Mouse (Mus musculus) thymus, adult 2 months (tissue): ENCODE results near the gene Chpf2.

Source experiments
- CTCF ChIP-seq: fragments of 200-500 bp; IDR thresholded peaks from 2 replicates; pipeline ENCODE4 v1.5.1; 2012; ENCODE audit warnings: mild to moderate bottlenecking, control low read depth, low read length, moderate library complexity, borderline replicate concordance; ENCODE audit not compliant: control insufficient read depth, poor library complexity, insufficient read depth; ENCODE audit errors: extremely low read depth
- POLR2A ChIP-seq: fragments of 200-500 bp; IDR thresholded peaks from 2 replicates; pipeline ENCODE4 v1.6.1; 2012; ENCODE audit warnings: mild to moderate bottlenecking, low read length, control low read depth, moderate library complexity; ENCODE audit not compliant: control insufficient read depth, poor library complexity, insufficient read depth; ENCODE audit errors: extremely low read depth

- TF ChIP-seq CTCF (no peak), POLR2A (no peak)
These were observed 50.4 kb downstream of the Chpf2 start for GRCm38 (mm10) chr5:24636987-24637386.
